Mouse (Mus musculus) left cerebral cortex, adult 11 months (tissue): Measurements from ENCODE around the gene Arhgef28.

Experiments
- DNase-seq: peaks from one replicate; pipeline ENCODE4 v3.0.0; 2022; ENCODE audit warnings: low spot score

Gene Arhgef28

DNA sequence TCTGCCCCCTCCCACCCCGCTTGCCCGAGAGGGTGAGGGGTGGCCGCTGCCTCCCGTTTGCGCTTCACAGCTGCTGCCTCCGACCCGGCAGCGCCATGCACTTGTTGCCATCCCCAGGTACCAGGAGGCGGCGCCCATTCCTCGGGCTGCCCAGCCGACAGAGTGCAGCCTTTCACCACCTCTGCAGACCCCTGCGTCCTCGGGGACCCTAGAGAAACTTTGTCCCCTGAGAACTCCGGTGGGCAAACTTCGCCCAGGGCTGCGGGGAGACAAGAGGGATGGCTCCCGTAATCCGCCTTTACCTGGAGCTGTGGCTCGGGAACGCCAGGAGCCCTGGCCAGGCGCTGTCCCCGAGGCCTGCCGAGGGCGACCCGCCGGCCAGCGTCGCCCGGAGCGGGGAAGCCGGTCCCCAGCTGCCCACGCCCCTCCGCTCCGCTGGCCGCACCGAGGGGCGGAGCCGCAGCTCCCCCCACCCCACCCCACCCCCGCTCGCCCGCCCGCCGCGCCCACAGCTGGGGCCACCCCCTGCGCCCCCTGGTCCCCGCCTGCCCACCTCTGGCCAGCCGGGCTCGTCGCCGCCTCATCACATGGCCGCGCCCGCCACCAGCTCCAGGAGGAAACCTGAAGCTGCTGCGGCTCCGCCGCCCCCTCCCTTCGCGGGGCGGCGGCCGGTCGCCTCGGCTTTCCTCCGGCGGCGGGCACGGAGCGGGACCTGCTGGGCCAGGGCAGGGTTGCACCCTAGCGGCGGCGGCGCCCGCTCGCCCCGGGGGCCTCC lies at the start of gene Arhgef28:
Gene Arhgef28, minus strand, starts transcription at position 669 of the 775 bp plus-strand sequence.
- DNase-seq, result peak; percentile 27

DNA sequence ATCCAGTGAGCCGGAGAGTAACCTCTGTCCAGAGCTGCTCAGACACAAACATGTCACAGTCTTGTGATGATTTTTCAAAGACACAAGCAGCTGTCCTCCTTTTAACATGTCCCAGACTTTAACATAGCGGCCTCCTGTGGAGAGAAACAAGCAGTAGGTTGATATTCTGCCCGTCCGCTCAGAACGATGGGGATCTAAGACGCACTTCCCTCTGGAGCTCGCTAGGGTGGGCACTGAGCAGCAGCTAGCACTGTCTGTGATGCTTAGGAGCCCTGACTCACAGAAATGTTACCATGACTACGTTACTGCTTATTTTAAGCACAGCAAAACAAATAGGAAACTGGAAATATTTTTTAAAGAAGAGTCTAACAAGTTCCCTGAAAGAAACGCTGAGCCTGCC lies 48.7 kb upstream of the Arhgef28 start:
- DNase-seq, result peak; percentile 51

GRCm38 (mm10) chr13:98249594-98249993 lies 43.4 kb upstream of the Arhgef28 start:
- no peak for DNase-seq

GRCm38 (mm10) chr13:98245386-98245785 lies 39.1 kb upstream of the Arhgef28 start:
- DNase-seq, result no peak

GRCm38 (mm10) chr13:98244571-98245350 lies 38.5 kb upstream of the Arhgef28 start:
- no peak for DNase-seq

DNA sequence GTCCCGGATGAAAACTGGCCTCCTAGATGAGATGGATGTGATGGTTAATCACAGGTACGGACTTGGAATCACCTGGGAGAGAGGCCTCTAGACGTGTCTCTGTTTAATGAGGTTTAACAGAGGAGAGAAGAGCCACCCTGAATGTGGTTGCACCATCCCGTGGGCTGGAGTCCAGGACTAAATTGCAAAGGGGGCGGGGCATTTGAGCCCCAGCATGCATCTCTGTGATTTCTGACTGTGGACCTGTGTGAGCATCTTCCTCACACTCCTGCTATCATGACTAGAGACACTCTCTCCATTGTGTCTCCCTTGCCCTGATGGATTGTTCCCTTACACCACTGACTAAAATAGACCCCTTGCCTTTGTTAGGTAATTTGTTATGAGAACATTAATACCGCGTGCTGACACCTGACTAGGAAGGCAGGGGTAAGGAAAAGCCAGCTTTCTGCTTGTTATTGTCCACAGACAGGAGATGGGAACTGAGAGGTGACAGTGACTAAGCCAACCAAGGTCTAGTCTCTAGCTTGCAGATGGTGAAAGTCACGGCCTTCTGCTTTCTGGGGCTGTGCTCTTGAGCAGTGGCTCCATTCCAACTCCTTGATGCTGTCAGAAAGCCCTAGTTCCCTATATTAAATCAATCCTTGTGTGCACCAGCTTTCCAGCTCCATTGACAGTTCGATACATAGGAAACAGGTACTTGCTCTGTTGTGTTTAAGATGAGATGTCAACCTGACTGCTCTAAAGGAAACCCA lies 35.5 kb upstream of the Arhgef28 start:
- no peak for DNase-seq

DNA sequence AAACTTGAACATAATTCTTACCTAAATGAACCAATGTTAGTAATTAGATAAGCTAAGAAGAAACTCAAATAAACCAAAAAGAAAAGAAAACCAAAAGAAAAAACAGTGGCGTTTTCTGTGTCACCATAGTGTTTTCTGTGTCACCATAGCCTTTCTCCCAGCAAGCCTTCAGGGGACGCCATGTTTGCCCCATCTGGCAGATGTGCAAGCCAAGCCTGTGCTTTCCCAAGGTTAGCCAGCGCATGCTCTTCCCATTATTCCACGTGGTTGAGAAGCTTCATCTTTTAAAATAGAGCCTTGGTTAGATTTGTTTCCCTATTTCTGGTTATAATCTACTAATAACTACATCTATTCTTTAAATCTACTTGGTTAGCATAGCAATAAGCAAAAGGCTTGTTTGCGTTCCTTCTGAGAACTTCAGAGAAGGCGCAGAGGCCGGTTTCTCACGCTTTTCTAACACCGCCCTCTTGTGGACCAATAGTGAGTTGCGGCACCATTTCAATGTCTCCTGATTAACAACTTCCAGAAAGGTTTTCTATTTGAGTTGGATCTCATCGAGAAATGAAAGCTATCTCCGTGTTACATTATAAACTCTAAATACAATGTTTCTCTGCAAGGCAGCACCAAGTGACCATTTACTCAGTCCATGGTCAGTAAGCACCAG lies 33.9 kb upstream of the Arhgef28 start:
- DNase-seq, result peak; percentile 38

DNA sequence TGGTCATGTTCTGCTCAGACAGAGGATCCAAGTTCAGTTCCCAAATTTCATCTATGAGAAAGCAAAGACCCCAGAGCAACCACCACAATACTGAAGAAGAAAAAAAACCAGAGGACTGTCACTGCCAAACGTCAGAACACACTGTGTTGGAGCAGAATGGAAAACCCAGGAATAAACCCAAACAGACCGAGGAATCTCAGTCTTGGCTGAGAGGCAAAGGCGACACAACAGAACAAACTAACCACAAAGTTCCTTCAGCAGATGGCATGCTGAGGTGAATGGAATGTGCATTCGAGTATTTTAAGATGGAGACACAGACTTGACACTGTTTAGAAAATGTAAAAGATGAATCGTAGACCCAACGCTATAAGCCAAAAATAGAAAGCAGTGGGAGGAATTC lies 29.2 kb upstream of the Arhgef28 start:
- DNase-seq, result no peak

DNA sequence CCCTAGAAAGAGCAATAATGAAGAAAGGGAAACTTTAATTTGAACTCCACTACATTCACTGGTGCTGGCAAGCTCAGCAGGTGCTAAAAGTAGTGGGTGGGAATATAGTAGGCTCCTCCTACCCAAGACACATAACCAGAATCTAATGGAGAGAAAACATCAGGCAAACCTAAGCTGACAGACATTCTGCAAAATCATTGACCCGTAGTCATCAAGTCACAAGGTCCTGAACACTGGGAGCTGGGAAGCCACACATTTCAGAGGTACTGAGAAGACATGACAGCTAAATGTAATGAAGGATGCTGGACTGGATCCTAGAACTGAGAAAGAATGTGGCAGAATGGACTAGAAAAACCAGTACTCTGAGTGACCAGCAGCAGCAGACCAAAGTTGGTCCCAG lies 24.3 kb upstream of the Arhgef28 start:
- DNase-seq, result no peak

DNA sequence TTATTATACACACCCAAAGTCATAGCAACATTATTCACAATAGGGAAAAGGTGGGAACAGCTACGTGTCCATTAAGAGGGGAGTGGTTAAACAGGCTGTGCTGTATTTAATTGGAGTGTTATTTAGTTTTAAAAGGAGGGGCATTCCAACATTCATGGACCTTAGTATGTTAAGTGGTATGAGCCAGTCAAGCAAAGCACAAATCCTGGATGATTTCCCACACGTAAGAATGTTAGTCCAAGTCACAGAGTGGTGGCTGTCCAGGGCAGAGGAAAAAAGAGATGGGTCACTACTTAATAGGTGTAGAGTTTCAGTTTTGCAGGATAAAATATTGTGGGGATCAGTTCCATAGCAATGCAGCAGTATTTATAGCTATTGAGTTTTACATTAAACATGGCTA lies 20.0 kb upstream of the Arhgef28 start:
- no peak for DNase-seq

DNA sequence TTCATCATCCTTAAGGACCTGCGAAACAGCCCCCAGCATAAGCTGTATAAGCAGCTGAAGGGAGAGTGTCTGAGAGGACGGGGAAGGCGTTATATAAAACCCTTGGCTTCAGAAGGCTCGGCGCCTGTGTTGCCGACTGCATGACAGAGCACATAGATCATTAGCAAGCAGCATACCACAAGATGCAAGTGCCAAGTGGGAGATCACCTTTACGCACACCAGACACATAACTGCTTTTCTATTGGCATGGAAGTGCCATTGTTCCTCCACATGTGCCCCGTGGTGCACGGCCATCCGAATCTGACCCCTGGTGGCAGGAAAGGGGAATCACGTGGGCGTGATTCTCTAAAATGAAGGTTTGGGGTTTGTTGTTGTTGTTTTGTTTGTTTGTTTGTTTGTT lies 16.6 kb upstream of the Arhgef28 start:
- DNase-seq, result no peak

GRCm38 (mm10) chr13:98210137-98210536 lies 3.9 kb upstream of the Arhgef28 start:
- DNase-seq, result no peak

DNA sequence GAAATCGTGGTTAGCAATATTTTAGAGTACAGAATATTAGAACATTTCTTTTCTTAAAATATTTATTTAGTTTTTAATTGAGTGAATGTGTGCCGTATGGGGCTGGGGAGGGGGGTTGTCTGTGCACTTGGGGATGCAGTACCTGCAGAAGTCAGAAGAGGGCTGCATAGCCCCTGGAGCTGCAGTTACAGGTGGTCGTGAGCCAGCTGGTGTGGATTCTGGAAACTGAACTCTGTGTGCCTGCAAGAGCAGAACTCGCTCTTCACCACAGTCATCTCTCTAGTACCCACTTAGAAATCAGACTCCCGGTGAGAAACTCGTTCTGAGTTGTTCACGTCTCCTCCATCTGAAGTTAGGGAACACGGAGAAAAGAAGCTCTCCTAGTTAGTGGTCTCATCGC lies 2.6 kb upstream of the Arhgef28 start:
- no peak for DNase-seq

GRCm38 (mm10) chr13:98206546-98206870 lies 269 bp upstream of the Arhgef28 start:
- DNase-seq, result no peak

GRCm38 (mm10) chr13:98205111-98205510 lies 1.1 kb downstream of the Arhgef28 start:
- no peak for DNase-seq

DNA sequence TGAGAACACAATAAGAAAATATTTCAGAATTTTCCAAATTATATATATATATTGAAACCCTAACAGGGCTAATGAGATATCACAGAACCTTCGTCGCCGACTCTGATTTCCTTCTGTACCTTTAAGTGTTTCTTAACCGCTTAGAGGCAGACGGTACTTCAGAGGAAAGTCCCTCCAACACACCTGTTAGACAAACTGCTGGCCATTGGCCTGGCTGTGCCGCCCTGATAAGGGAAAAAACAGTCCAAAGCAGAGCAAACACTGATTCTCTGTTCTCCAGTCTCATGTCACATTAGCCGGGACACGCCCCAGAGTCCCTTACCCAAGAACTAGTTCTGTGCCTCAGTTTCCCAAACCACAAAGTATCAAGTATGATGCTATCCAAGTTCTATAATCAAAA lies 1.9 kb downstream of the Arhgef28 start:
- DNase-seq, result no peak

GRCm38 (mm10) chr13:98201436-98201835 lies 4.8 kb downstream of the Arhgef28 start:
- DNase-seq, result no peak

DNA sequence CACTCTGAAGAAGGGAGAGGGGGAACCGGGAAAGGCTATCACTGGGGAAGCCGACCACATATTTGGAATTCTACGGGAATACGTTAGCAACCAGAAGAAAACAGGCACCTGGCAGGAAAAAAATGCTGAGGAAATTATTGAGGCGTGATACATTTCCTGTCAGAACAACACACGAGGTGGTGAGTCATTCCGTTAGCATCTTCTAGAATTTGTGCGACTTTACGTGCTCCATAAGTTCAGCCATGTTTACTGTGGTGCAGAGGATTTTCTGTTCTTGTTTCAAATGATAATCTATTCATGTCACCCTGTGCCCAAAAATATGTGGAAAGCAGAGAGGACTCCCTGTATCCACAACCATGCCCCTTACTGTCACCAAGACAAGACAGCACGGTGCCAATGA lies 13.6 kb downstream of the Arhgef28 start:
- DNase-seq, result no peak

DNA sequence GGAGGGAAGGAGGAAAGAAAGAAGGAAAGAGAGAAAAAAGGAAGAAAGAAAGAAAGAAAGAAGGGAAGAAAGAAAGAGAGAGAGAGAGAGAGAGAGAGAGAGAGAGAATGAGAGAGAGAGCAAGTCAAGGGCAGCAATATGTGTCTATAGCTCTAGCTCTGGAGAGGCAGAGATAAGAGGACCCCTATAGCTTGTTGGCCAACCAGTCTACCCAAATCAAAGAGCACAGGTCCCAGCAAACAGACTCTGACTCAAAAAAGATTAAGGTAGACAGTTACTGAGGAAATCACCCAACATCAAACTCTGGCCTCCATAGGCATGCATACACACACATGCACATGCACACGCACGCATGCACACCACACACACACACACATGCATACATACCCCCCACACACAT lies 17.7 kb downstream of the Arhgef28 start:
- DNase-seq, result no peak

- no peak for DNase-seq
Measured at GRCm38 (mm10) chr13:98187904-98188303, 18.3 kb downstream of the Arhgef28 start.

- DNase-seq, result no peak
Measured at GRCm38 (mm10) chr13:98186179-98186578, 20.1 kb downstream of the Arhgef28 start.

GRCm38 (mm10) chr13:98184632-98185031 lies 21.6 kb downstream of the Arhgef28 start:
- DNase-seq, result no peak
